Mouse (Mus musculus) lung, embryonic 14.5 days (tissue): ENCODE measurements around the gene Timd4. TPM values are rescaled to one million over a fixed set of nuclear protein-coding genes. Genes with fewer than 3 reads are reported as not detected.

Source experiments
- ATAC-seq: fragments of 200-750 bp; cut with Nextera tagmentation; 2 replicates; pipeline ENCODE4 v1.8.0; 2017; ENCODE audit warnings: mild to moderate bottlenecking, moderate TSS enrichment, moderate library complexity; ENCODE audit not compliant: insufficient read depth
- DNase-seq: peaks from one replicate; pipeline ENCODE4 v3.0.0-alpha.2; 2015
- H3K27ac ChIP-seq: fragments of 300-500 bp; sonication (generic); 2 replicates; pipeline ENCODE4 v1.5.1; 2014; ENCODE audit warnings: low read depth, mild to moderate bottlenecking, moderate library complexity
- H3K27me3 ChIP-seq: fragments of 300-500 bp; sonication (generic); 2 replicates; pipeline ENCODE4 v1.6.1; 2014; ENCODE audit warnings: low read length, control low read depth; ENCODE audit not compliant: insufficient read depth
- H3K36me3 ChIP-seq: fragments of 300-500 bp; sonication (generic); 2 replicates; pipeline ENCODE4 v1.6.1; 2014; ENCODE audit warnings: control low read depth; ENCODE audit not compliant: insufficient read depth
- H3K4me1 ChIP-seq: fragments of 300-500 bp; sonication (generic); 2 replicates; pipeline ENCODE4 v1.6.1; 2014; ENCODE audit warnings: antibody characterized with exemption, control low read depth; ENCODE audit not compliant: insufficient read depth
- H3K4me2 ChIP-seq: fragments of 300-500 bp; sonication (generic); 2 replicates; pipeline ENCODE4 v1.6.1; 2014; ENCODE audit warnings: mild to moderate bottlenecking
- H3K4me3 ChIP-seq: fragments of 300-500 bp; sonication (generic); 2 replicates; pipeline ENCODE4 v1.5.1; 2014; ENCODE audit warnings: low read depth, low read length
- H3K9ac ChIP-seq: fragments of 300-500 bp; sonication (generic); 2 replicates; pipeline ENCODE4 v1.6.1; 2014
- H3K9me3 ChIP-seq: fragments of 300-500 bp; sonication (generic); 2 replicates; pipeline ENCODE4 v1.6.1; 2016; ENCODE audit warnings: low read depth, low read length, control low read depth
- CTCF ChIP-seq: IDR thresholded peaks from 2 replicates; pipeline ENCODE4 v1.5.1; 2016; ENCODE audit warnings: antibody characterized with exemption, low read depth
- WGBS: fragments of 180-500 bp; shearing (Covaris S2); extraction: QIAGEN DNeasy Blood & Tissue Kit; methylation state at CpG from one replicate; pipeline ENCODE4 v1.1.7; 2014; 5-methylcytosine and 5-hydroxymethylcytosine counted together
- polyA plus RNA-seq: library from polyadenylated mRNA; unstranded; fragments of >200 nt; fragmentation: Nextera tagmentation; extraction: Ambion mirVana; gene quantifications from 2 replicates; pipeline ENCODE4 v1.2.1, GENCODE M21; 2014

The Timd4 gene
- polyA plus RNA-seq, 1 experiment from 2014 or later: 0.13 TPM

DNA sequence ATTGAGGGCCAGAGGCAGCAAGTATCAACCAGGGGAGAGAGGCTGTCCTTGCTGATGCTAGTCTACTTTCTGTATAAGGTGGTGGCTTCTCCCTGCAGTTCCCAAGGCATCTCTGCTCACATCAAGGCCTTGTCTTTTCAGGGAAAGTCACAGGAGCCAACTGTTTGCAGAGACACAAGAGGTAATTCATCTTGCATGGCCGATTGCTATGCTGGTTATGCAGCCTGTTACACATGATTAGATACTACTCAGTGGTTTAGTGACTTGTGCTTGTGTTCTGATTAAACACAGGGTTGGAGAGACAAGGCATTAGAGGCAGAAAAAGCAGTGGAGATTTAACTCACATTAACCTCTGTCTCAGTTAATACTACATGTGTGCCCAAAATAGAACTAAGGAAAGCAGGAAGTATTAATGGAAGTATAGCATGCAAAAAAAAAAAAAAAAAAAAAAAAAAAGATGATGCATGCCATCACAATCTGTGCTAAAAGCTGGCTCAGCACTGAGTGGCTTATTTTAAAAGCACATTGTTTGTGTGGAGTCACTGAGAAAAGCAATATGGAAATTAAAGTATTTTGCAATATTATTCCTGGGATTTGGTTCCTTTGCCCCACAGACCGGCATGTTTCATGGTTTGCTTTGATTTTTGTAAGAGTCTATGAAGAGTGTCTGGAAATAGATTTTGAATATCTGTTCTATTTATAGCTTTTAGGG lies 31.6 kb downstream of the Timd4 start:
- H3K4me3 ChIP-seq: no peak overlapping the region
- no peaks in the 10 kb centered on the region for H3K9me3 ChIP-seq
- no peak for DNase-seq
- H3K27ac ChIP-seq: no peak overlapping the region
- no peaks in the 10 kb centered on the region for H3K4me1 ChIP-seq
- H3K27me3 ChIP-seq: no peaks in the 10 kb centered on the region
- no peak overlapping the region for H3K9ac ChIP-seq
- H3K4me2 ChIP-seq: no peak overlapping the region
- TF ChIP-seq CTCF: no peak
- ATAC-seq: no peak
- H3K36me3 ChIP-seq: no peaks in the 10 kb centered on the region
- WGBS: 34% methylated on average over 2 of the region's 2 CpGs

- Histone ChIP-seq H3K4me1 (no peaks in the 10 kb centered on the region), H3K4me3 (no peak overlapping the region), H3K9ac (no peak overlapping the region), H3K36me3 (no peaks in the 10 kb centered on the region), H3K27me3 (no peaks in the 10 kb centered on the region), H3K4me2 (no peak overlapping the region), H3K27ac (no peak overlapping the region), H3K9me3 (no peaks in the 10 kb centered on the region)
- no peak for DNase-seq
- WGBS: 86% methylated on average over 1 of the region's 1 CpGs
- no peak for ATAC-seq
- no peak for TF ChIP-seq CTCF
Measured at GRCm38 (mm10) chr11:46846661-46847060, 36.1 kb downstream of the Timd4 start.

DNA sequence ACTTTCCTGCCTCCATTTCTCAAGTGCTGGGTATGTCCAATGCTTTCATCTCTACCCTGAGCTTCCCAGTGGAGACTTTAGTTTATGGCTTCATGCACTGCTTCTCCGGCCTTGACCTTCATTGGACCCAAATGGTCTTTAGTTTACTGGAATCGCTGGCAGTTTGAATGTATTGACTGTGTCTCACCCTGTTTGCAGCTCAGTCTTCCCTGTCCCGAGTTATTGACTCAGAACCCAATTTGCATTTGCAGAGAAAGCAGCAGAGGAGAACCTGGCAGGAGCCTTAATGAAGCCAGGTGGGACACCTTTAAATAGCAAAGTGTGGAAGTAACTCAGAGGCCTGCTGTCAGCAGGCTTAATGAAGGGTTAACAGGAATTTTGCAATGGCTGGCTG lies 37.2 kb downstream of the Timd4 start:
- Histone ChIP-seq H3K9me3 (no peaks in the 10 kb centered on the region), H3K27me3 (no peaks in the 10 kb centered on the region), H3K36me3 (no peaks in the 10 kb centered on the region), H3K27ac (no peak overlapping the region), H3K4me2 (no peak overlapping the region), H3K4me3 (no peak overlapping the region), H3K4me1 (no peaks in the 10 kb centered on the region), H3K9ac (no peak overlapping the region)
- no peak for DNase-seq
- no peak for ATAC-seq
- WGBS: 48% methylated on average over 3 of the region's 3 CpGs
- TF ChIP-seq CTCF: no peak

DNA sequence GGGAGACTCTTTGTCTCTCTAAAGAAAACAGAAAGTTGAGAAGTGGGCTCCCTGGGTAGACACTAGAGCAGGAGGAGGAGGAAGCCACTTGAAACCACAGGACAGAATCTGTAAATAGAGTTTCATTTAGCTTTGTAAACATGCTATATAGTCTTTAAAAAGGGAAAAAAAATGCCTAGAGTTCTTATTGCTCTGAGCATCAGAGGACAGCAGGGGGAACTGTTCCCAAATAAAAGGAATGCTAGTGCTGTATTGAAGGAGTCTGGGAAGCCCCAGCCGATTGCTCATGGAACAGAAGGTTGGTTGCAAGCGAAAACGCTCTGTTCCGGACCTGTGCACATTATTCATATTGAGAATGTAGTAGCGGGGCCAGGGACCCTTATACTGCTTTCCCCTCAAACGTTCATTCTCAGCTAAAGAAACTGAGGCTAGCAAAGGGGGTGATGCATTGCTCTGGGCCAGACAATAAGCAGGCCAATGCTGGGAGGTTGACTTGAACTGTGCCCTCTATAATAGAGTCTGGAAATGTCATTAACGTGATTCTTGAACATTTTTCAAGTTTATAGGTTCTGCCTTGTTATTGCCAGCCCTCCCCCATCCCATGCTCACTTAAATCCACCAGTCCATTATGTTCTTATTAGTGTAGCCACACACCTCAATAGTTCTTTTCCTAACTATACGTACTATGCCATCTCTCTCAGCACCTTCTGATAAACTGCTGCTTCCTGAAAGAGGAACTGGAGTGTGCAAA lies 37.8 kb downstream of the Timd4 start:
- ATAC-seq: peak; percentile 70; the same call in 1 of the 2 replicates
- no peak overlapping the region for H3K27ac ChIP-seq
- 27% methylated on average over 8 of the region's 8 CpGs for WGBS
- H3K9ac ChIP-seq: no peak overlapping the region
- peak; percentile 78 for DNase-seq
- no peaks in the 10 kb centered on the region for H3K27me3 ChIP-seq
- H3K4me3 ChIP-seq: no peak overlapping the region
- no peaks in the 10 kb centered on the region for H3K9me3 ChIP-seq
- H3K36me3 ChIP-seq: no peaks in the 10 kb centered on the region
- no peaks in the 10 kb centered on the region for H3K4me1 ChIP-seq
- H3K4me2 ChIP-seq: no peak overlapping the region
- peak; percentile 62 for TF ChIP-seq CTCF

DNA sequence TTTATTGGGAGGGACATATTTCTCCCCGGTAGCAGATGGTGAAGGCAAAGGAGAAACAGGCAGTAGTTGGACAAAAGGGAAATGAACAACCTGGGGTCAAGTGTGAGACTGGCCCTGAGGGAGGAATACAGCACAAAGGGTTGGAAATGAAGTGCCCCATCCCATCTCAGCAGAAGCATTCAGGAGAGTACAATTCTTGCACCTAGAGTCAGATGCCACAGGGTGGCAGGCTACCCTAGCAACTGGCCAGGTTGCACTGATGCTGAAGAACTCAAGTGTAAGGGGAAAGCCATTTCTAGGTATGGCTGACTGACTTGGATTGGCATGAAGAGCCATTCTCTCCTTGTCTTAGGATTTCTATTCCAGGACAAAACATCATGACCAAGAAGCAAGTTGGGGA lies 54.2 kb downstream of the Timd4 start:
- TF ChIP-seq CTCF: peak; percentile 50
- Histone ChIP-seq H3K9me3 (no peaks in the 10 kb centered on the region), H3K4me2 (no peak overlapping the region), H3K27me3 (no peaks in the 10 kb centered on the region), H3K9ac (no peak overlapping the region), H3K36me3 (no peaks in the 10 kb centered on the region), H3K27ac (no peak overlapping the region), H3K4me1 (no peaks in the 10 kb centered on the region), H3K4me3 (no peak overlapping the region)
- DNase-seq (peak; percentile 47), ATAC-seq (no peak)
- 64% methylated on average over 1 of the region's 1 CpGs for WGBS

DNA sequence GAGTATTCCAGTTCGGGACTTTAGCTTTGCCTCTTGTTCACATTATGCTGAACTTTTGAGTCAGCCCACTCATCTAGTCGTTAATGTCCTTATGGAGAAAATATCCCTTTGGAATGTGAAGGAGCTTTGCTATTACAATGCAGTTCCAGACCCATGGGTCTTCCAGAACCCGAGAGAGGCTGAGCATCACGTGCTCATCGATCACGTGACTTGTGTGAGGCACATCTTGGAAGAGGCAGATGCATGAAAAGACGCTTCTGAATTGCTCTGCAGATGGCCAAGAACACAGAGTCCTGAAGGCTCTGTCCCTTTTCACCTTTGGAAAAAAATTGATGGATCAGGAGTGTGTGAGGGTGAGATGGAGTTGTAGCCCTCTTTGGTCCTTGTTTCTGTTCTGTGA lies 58.0 kb downstream of the Timd4 start:
- ATAC-seq (no peak), DNase-seq (no peak)
- no peak overlapping the region for H3K27ac ChIP-seq
- no peaks in the 10 kb centered on the region for H3K4me1 ChIP-seq
- H3K9me3 ChIP-seq: no peaks in the 10 kb centered on the region
- H3K4me3 ChIP-seq: no peak overlapping the region
- 73% methylated on average over 7 of the region's 7 CpGs for WGBS
- H3K9ac ChIP-seq: no peak overlapping the region
- H3K27me3 ChIP-seq: no peaks in the 10 kb centered on the region
- TF ChIP-seq CTCF: no peak
- H3K36me3 ChIP-seq: no peaks in the 10 kb centered on the region
- no peak overlapping the region for H3K4me2 ChIP-seq

DNA sequence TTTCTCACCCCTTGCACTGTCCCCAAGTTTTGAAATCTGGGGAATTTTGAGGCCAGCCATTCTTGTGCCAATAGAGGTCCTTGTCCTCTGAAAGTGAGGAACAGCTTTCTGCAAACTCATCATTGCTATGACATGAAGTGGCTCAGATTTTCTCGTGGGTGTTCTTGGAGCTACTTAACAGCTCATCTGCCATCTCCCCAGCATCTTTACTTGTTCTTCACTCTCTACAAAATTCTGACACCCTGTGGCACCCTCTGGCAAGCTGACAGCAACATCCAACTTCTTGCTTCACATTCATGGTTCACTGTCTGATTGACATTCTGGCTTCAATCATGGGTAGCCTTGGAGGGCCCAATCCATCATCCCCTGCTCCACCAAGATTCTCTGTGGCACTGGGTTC lies 65.2 kb downstream of the Timd4 start:
- Histone ChIP-seq H3K9ac (no peak overlapping the region), H3K9me3 (no peaks in the 10 kb centered on the region), H3K4me3 (no peak overlapping the region), H3K27ac (no peak overlapping the region), H3K4me2 (no peak overlapping the region), H3K4me1 (no peaks in the 10 kb centered on the region), H3K27me3 (no peaks in the 10 kb centered on the region), H3K36me3 (no peaks in the 10 kb centered on the region)
- WGBS: 62% methylated on average over 1 of the region's 1 CpGs
- no peak for ATAC-seq
- TF ChIP-seq CTCF: no peak
- no peak for DNase-seq
